Mouse (Mus musculus): ENCODE data around the gene Mthfr.
A peak's percentile ranks its signal among the peaks of the same experiment; 100 is the strongest.

The Mthfr gene

DNA sequence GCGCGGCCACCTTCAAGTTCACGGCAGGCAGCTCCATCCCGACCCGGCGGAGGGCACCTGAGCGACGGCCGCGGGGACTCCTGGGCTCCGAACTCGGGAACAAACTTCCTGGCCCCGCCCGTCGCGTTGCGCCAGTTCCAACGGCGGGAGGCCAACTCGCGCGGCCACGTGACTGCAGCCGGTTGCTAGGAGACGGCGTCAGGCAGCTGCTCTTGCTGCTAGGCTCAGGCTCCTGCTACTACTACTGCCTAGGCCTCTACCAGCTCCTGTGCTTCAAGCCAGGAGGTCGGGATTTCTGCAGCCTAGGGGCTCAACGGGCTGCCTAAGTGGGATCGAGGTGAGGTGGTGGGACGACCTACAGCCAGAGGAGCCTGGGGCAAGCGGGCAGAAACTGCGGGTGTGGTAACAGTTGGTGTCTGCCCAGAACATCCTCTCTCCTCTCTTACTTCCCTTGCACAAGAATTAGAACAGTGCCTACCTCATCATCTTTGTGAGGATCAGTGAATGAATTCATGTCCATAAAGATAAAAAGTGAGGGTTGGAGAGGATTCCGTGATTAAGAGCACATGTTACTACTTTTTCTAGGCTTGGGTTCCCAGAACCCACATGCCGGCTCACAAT lies 49.1 kb downstream of the Mthfr start, which contains the start of gene Agtrap:
TSS of gene Agtrap (minus strand) at position 125 of the 621 bp plus-strand sequence.
- peak; percentile 95 for DNase-seq (ENCODE audit: low read depth, low spot score)

DNA sequence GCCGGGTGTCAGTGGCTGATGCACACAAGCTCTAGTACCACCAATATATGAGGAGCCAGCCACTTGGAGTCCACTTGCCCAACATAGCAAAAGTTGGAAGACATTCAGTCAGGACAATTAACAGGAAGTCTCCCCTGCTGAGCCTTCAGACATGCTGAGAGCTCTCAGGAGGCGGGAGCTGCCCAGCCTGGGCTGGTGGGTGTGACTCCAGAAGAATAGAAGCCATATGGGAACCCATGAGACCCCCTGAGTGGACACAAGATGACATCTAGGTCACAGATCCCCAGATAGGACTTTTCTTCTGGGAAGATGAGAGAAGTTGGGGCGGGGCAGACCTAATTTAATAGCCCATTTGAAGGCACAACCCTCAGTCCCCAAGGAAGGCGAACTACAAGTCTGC lies 50.3 kb downstream of the Mthfr start:
- peak; percentile 86 for DNase-seq (ENCODE audit: low read depth, low spot score)

DNA sequence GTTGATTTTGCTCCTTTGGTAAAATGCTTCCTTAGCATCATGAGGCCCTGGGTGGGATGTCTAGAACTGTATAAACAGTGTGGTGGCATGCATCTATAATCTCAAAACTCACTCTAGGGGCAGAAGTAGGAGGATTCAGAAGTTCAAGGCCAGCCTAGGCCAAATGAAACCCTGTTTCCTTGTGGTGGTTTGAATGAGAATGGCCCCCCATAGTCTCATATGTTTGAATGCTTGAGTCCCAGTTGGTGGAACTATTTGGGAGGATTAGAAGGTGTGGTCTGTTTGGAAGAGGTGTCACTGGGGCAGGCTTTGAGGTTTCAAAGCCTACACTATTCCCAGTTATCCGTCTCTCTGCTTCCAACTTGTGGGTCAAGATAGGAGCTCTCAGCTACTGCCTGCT lies 52.3 kb downstream of the Mthfr start:
- DNase-seq (ENCODE audit: low read depth, low spot score) = peak; percentile 72

DNA sequence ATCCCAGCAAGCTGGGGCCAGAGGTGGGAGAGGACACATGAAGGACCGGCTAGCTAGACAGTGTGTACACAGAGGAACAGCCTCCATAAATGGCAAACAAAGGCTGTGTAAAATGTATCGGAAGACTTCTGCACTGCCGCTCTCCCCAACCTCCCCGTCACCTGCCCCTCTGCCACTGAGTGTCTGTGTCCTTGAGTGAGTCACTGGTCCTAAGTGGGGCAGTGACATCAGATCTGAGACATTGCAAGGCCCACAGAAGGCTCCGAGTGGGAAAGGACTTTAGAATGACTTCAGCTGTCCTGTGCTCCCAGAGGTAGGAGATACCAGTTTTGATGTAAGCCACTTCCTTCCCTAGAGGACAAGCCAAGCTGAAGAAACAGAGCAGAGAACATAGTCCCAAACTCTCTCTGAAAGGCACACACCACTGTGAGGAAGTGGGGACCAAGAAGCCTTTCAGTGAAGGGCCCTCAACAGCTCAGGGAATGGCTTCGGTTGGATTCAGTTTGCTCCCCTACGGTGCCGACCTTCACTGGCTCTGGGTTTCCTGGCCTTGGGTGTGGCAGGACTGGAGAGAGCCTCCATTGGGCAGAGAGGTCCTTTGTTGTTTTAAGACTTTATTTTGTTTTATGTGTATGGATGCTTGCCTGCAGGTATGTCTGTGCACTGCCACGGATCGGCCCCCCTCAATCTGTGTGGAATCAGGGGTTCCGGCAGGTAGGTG lies 53.8 kb downstream of the Mthfr start:
- peak; percentile 59 for DNase-seq (ENCODE audit: low read depth, low spot score)

DNA sequence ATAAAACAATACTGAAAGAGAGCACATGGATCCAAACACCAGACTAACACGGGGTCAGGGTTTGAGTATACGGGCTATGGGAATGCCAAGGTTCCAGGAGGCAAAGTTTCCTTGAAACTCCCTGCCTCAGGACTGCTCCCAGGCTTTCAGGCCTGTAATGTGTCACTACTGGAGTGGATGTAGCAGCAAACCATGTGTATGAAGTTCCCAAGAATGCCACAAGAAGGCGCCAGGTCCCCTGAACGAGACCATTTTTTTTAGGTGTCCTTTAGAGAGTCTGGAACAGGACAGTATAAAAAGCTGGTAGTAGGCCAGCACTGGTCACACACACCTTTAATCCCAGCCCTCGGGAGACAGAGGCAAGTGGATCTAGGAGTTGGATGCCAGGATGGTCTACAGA lies 55.3 kb downstream of the Mthfr start:
- peak; percentile 82 for DNase-seq (ENCODE audit: low read depth, low spot score)

DNA sequence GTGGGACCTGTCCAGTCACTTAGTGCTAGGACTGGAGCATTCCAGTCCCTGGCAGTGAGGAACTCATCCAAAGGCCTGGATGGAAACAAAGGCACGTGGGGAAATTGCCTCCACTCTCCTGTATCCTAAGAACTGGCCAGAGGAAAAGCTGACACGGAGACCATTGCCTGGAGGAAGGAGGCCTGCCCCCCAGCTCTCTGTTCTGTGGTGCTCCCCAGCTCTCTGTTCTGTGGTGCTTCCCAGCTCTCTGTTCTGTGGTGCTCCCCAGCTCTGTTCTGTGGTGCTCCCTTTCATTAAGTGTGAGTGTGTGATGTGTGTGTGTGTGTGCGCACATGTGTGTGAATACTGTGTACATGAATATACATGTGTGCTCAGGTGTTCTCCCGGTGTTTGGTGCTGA lies 56.2 kb downstream of the Mthfr start:
- peak; percentile 52 for DNase-seq (ENCODE audit: low read depth, low spot score)

DNA sequence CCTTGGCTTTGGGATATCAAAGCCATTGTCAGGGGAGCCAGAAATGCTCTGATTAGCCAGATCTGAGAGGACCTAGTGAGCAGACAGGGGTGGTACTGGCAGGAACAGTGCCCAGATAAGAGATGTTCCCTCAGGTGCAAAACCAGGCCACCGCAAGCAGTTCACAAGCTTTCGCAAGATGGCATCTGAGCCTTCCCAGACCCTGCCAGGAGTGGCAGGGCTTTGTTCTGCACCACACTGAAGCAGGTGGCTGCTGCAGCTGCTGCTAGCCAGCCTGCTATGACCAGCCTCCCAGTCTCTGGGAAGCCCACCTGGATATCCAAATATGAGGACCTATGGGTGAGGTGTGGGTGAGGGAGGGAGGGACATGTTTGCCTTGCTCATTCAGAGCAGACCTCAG lies 59.1 kb downstream of the Mthfr start:
- no peak for DNase-seq (ENCODE audit: low read depth, low spot score)

DNA sequence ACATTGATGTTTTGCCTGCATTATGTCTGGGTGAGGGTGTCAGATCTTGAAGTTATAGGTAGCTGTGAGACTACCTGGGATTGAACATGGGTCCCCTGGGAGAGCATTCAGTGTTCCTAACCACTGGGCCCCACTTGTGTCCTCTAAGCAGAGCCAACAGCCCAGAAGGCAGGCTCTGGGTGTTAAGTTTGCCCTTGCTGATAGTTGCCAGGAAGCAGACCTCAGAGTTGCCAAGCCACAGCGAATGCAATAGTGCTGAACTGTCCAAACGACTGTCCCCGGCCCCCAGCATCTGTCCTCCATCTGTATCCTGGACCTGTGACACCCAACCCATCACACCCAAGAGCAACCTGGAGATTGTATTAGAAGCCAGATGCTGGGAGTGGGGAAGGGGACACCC lies 59.8 kb downstream of the Mthfr start:
- DNase-seq (ENCODE audit: low read depth, low spot score) = no peak

DNA sequence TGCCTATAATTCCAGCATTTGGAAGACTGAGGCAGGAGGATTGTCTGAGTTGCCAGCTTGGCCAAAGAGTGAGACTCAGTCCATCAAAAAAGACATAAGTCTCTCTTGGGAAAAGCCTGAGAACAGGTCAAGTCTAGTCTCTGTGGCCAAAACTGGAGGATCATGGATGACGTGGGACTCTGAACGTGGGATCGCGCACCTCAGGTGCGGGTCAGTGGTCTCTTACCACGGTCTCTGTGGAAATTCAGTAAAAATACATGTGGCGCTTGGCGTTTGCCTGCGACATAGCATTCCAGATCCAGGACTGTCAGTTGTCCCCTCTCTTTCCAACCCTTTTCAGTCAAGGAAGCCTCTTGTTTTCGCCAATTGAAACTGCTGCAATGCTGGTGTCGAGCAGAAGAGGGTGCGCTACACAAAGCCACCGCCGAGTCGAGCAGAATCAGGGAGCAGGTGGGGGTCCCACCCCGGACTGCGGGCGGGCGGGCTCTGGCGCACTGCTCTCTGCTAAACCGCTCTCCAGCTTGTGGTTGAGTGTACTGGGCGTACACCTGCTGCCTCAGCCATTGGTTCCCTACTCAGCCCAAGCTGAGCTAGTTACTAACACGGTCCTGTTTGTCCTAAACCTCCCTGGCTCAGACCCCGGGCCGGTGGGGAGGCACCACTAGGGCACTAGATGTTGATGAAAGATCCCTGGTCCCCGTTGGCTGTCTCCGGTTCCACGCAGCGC lies 63.1 kb downstream of the Mthfr start:
- DNase-seq (ENCODE audit: low read depth, low spot score) = peak; percentile 87

DNA sequence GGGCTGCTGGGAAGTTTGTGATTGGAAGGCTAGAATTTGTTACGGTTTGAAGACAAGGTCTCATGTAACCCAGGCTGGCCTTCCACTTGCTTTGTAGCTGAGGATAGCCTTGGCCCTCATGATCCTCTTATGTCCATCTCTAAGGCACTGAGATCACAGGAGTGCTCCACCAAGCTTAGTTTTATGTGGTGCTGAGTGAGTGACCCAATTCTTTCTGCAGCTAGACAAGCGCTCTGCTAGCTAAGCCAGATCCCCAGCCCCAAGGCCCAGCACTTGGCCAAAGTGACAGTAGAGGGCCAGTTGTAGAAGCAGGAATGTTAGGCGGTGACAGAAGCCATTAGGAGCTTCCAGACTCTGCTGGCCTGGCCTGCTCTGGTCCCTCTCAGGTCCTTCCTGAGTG lies 65.3 kb downstream of the Mthfr start:
- DNase-seq (ENCODE audit: low read depth, low spot score) = no peak

DNA sequence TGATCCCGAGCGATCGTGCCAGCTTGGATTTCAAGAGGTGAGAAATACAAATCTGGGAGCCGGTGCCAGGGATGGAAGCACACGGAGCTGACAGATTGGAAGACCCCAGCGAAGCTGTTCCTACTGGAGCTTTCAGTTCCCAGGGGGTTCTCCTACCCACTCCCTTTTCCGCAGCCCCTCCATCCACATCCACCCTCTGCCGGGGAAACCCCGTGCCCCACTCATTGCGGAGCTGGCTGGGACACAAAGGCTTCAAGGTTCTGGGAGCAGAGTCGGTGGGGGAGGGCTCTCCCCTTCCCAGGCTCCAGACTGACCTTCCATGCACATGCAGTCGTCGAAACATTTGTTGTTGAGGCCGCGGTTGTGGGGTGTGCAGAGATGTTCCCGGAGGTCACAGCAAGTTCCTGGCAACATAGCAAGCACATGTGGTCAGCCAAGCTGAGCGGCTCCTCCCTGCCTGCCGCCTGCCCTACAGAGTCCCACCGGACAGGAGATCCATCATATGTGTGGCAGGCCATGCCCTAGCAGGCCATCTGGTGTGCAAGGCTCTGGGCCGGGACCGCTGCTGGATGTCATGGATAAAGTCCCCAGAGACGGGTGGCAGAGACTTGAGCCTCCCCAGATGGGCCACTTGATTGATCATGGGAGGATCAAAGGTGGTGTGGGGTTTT lies 68.9 kb downstream of the Mthfr start:
- no peak for DNase-seq (ENCODE audit: low read depth, low spot score)

DNA sequence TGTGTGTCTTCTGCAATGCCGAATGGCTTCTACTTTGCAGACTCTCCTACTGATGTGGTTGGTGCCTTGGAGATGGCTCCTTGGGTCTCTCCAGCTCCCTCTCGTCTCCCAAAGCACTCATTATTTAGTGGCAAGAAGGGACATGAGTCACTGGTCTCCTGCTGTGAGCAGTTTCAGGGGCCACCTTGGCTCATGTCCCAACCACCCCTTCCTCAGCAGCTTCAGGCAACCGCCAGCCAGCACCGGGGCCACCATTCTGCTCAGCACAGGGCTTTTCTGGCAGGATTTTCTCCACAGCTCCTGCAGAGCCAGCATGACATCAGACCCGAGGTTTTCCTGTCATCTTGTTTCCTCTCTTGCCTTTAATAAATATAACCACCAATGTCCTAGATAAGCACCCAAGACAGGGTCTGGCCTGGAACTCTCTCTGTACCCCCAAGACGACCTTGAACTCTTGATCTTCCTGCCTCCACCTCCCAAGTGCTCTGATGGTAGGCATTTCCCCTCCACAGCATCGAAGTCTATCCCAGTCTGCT lies 69.8 kb downstream of the Mthfr start:
- DNase-seq (ENCODE audit: low read depth, low spot score) = no peak

All from ES-CJ7 (cell line).